Mouse (Mus musculus) embryonic facial prominence, embryonic 14.5 days (tissue): ENCODE measurements around the gene Fbxw19. TPM values are rescaled to one million over a fixed set of nuclear protein-coding genes. Genes with fewer than 3 reads are reported as not detected.
"Not testable (repeated sequence)": the region's sequence is repeated elsewhere in the genome, so short reads cannot be mapped to it uniquely, and the experiment has no call there.

Experiments
- ATAC-seq: fragments of 200-750 bp; cut with Nextera tagmentation; 2 replicates; pipeline ENCODE4 v1.8.0; 2017; ENCODE audit warnings: low read depth, moderate number of reproducible peaks, moderate TSS enrichment
- DNase-seq: peaks from one replicate; pipeline ENCODE4 v3.0.0-alpha.2; 2015; ENCODE audit warnings: low spot score
- H3K27ac ChIP-seq: fragments of 300-500 bp; sonication (generic); replicated peaks from 2 replicates; pipeline ENCODE4 v1.5.1; 2014; ENCODE audit warnings: low read depth, mild to moderate bottlenecking, low read length, moderate library complexity
- H3K27me3 ChIP-seq: fragments of 300-500 bp; sonication (generic); replicated peaks from 2 replicates; pipeline ENCODE4 v1.6.1; 2014; ENCODE audit warnings: low read length; ENCODE audit not compliant: control insufficient read depth, insufficient read depth
- H3K36me3 ChIP-seq: fragments of 300-500 bp; sonication (generic); 2 replicates; pipeline ENCODE4 v1.6.1; 2014; ENCODE audit warnings: low read length, mixed read lengths; ENCODE audit not compliant: control insufficient read depth, insufficient read depth
- H3K4me1 ChIP-seq: fragments of 300-500 bp; sonication (generic); 2 replicates; pipeline ENCODE4 v1.6.1; 2014; ENCODE audit warnings: antibody characterized with exemption, low read length; ENCODE audit not compliant: control insufficient read depth, insufficient read depth
- H3K4me2 ChIP-seq: fragments of 300-500 bp; sonication (generic); 2 replicates; pipeline ENCODE4 v1.6.1; 2014; ENCODE audit warnings: low read depth, mild to moderate bottlenecking, low read length, moderate library complexity, mixed read lengths
- H3K4me3 ChIP-seq: fragments of 300-500 bp; sonication (generic); 2 replicates; pipeline ENCODE4 v1.5.1; 2014; ENCODE audit warnings: low read depth, mild to moderate bottlenecking, low read length
- H3K9ac ChIP-seq: fragments of 300-500 bp; sonication (generic); 2 replicates; pipeline ENCODE4 v1.6.1; 2014; ENCODE audit warnings: low read depth, mild to moderate bottlenecking, low read length, moderate library complexity, mixed read lengths
- H3K9me3 ChIP-seq: fragments of 300-500 bp; sonication (generic); 2 replicates; pipeline ENCODE4 v1.6.1; 2016; ENCODE audit warnings: low read length; ENCODE audit not compliant: control insufficient read depth
- WGBS: fragments of 180-500 bp; shearing (Covaris S2); extraction: QIAGEN DNeasy Blood & Tissue Kit; methylation state at CpG from one replicate; pipeline ENCODE4 v1.1.7; 2014; 5-methylcytosine and 5-hydroxymethylcytosine counted together
- polyA plus RNA-seq: library from polyadenylated mRNA; unstranded; fragments of >200 nt; fragmentation: Nextera tagmentation; extraction: Ambion mirVana; gene quantifications from 2 replicates; pipeline ENCODE4 v1.2.1, GENCODE M21; 2014

The Fbxw19 gene
- not detected in 2 replicates for polyA plus RNA-seq

DNA sequence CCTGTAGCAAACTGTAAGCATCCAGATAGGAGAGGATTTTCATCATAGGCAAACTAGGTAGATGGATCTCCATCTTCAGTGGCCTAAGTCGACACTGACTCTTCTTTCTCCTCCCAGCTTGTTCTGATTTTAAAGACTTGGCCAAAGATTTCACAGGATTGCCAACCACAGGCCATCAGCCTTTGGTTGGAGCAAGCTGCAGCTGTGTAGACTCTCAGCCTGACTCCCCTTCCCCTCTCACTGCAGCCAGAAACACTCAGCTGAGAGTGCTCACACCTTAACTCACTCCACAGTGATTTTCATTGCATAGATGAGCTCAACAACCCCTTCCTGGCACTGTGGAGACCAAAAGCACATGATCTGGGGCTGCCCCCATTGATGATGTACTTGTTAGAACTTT, at the start of gene Fbxw19:
Gene Fbxw19, minus strand, starts transcription at position 101 of the 400 bp plus-strand sequence.
- H3K27ac ChIP-seq, DNase-seq, H3K27me3 ChIP-seq, H3K4me1 ChIP-seq, H3K4me3 ChIP-seq, H3K9me3 ChIP-seq, H3K9ac ChIP-seq, ATAC-seq, H3K36me3 ChIP-seq, H3K4me2 ChIP-seq: not testable (repeated sequence)
- 71% methylated on average over 1 of the region's 1 CpGs for WGBS

DNA sequence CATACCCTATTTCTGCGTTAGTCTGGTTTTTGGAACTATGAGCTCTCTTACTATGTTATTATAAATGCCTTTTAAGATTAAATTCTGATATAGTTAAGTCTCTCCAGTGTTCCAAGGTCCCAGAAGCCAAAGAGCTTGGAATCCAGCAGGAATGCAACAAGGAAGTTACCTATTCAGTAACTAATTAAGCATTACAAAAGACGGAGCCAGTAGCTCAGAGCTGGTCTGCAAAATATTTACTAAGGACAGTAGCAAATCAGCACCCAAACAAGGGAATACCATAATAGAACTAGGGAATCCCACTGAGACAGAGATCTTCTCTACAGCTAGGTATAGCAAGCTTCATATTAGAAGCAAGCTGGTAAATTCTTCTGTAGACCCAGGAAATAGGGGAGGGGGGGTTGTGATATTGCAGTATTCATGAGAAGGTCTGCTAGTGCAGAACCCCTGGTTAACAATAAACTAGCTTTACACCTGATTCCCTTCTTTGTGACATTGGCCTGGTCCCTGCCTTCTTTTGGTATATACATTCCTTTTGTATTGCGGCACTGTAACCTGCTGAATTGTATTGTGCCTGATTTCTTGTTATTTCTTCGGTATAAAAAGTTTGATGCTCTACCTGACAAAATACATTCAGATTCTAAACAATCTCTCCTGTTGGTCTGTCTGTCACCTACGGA, 27.9 kb upstream of the Fbxw19 start:
- no peak for ATAC-seq
- no peak overlapping the region for H3K4me2 ChIP-seq
- H3K9me3 ChIP-seq = no peaks in the 10 kb centered on the region
- 77% methylated on average over 5 of the region's 5 CpGs for WGBS
- no peaks in the 10 kb centered on the region for H3K36me3 ChIP-seq
- no peak overlapping the region for H3K27ac ChIP-seq
- no peaks in the 10 kb centered on the region for H3K27me3 ChIP-seq
- DNase-seq = no peak
- H3K4me3 ChIP-seq = no peak overlapping the region
- H3K9ac ChIP-seq = no peak overlapping the region
- no peaks in the 10 kb centered on the region for H3K4me1 ChIP-seq

DNA sequence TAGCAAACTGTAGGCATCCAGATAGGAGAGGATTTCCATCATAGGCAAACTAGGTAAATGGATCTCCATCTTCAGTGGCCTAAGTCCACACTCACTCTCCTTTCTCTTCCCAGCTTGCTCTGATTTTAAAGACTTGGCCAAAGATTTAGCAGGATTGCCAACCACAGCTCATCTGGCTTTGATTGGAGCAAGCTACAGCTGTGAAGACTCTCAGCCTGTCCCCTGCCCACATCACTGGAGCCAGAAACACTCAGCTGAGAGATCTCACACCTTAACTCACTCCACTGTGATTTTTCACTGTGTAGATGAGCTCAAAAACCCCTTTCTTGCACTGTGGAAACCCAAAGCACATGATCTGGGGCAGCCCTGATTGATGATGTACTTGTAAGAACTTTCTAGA, 46.6 kb downstream of the Fbxw19 start, which contains the start of gene Fbxw16:
Gene Fbxw16, minus strand, starts transcription at position 101 of the 400 bp plus-strand sequence.
- Histone ChIP-seq H3K27ac (no peak within 1 kb of the TSS), H3K36me3 (no peaks in the 10 kb centered on the region), H3K9ac (no peak within 1 kb of the TSS), H3K4me2 (no peak within 1 kb of the TSS), H3K4me3 (no peak within 1 kb of the TSS), H3K27me3 (no peaks in the 10 kb centered on the region), H3K9me3 (no peaks in the 10 kb centered on the region), H3K4me1 (no peaks in the 10 kb centered on the region)
- DNase-seq (no peak), ATAC-seq (no peak)

DNA sequence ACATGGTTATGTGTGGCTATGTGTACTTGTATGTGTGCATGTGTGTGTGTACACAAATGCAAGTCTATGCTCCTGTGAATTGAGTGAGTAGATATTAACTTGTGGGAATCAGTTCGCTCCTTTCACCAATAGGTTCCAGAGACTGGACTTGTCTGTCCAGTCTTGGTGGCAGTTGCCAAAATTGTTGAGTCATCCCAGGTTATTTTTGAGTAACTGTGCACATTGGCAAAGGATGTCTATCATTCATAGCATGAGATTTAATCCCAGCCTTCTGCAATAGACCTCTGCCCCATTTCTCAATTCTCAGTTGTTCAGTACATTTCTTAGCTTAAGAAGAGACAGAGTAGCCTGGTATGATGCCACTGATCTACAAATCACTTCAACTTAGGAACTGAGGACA, 62.7 kb downstream of the Fbxw19 start:
- H3K36me3 ChIP-seq = no peaks in the 10 kb centered on the region
- H3K9me3 ChIP-seq = no peaks in the 10 kb centered on the region
- no peak overlapping the region for H3K4me3 ChIP-seq
- no peaks in the 10 kb centered on the region for H3K27me3 ChIP-seq
- H3K9ac ChIP-seq = no peak overlapping the region
- no peak overlapping the region for H3K4me2 ChIP-seq
- 100% methylated on average over 1 of the region's 1 CpGs for WGBS
- DNase-seq (no peak), ATAC-seq (no peak)
- no peaks in the 10 kb centered on the region for H3K4me1 ChIP-seq
- H3K27ac ChIP-seq = no peak overlapping the region

Other genes with a start within 250 kb of the Fbxw19 start
- not detected in 2 replicates for gene Fbxw14, start 208.2 kb downstream of the Fbxw19 start, polyA plus RNA-seq
- not detected in 2 replicates for gene Fbxw28, start 156.2 kb downstream of the Fbxw19 start, polyA plus RNA-seq
- not detected in 2 replicates for gene Fbxw22, start 91.6 kb downstream of the Fbxw19 start, polyA plus RNA-seq
- gene Fbxw16, start 46.7 kb downstream of the Fbxw19 start, polyA plus RNA-seq = not detected in 2 replicates
- not detected in 2 replicates for gene Fbxw15, start 72.4 kb upstream of the Fbxw19 start, polyA plus RNA-seq
- gene Fbxw24, start 130.2 kb upstream of the Fbxw19 start, polyA plus RNA-seq = 0.11 TPM in 1 of 2 replicates, not detected in the other
- not detected in 2 replicates for gene Fbxw25, start 168.8 kb upstream of the Fbxw19 start, polyA plus RNA-seq
- gene Fbxw18, start 206.8 kb upstream of the Fbxw19 start, polyA plus RNA-seq = not detected in 2 replicates